Mouse (Mus musculus) CH12.LX (cell line): ENCODE measurements around the gene Ccdc184. TPM values are rescaled to one million over a fixed set of nuclear protein-coding genes. Genes with fewer than 3 reads are reported as not detected.

Source experiments
- DNase-seq: peaks from one replicate; pipeline ENCODE4 v3.0.0-alpha.2; 2013; ENCODE audit errors: extremely low read depth
- H3K27ac ChIP-seq: 2 replicates; pipeline ENCODE4 v1.5.1; 2012; ENCODE audit warnings: low read depth, mild to moderate bottlenecking, control low read depth, moderate library complexity; ENCODE audit not compliant: insufficient read depth
- H3K27me3 ChIP-seq: replicated peaks from 2 replicates; pipeline ENCODE3; 2012; ENCODE audit warnings: inconsistent platforms
- H3K36me3 ChIP-seq, 2 experiments: replicated peaks in 1 of 2; 2 replicates each; pipeline versions ENCODE3 to v1.6.1; 2012; ENCODE audit warnings: inconsistent platforms in 1 of 2, low read length in 1 of 2, mild to moderate bottlenecking in 1 of 2, mixed read lengths in 1 of 2, moderate library complexity in 1 of 2; ENCODE audit not compliant: control insufficient read depth in 1 of 2, insufficient read depth in 1 of 2
- H3K4me1 ChIP-seq, 2 experiments: 2 replicates each; pipeline ENCODE4 v1.6.1; 2012; ENCODE audit warnings: inconsistent platforms in 1 of 2, moderate library complexity in 1 of 2; ENCODE audit not compliant: insufficient read depth in 2 of 2, control insufficient read depth in 1 of 2
- H3K4me2 ChIP-seq: 2 replicates; pipeline ENCODE4 v1.6.1; 2012; ENCODE audit warnings: low read depth, mild to moderate bottlenecking, control low read depth; ENCODE audit not compliant: poor library complexity, insufficient read depth, severe bottlenecking
- H3K4me3 ChIP-seq, 3 experiments: fragments of 150-350 bp in 1 of 3; sonication (generic) in 1 of 3; replicated peaks in 1 of 3; 2 replicates each; pipeline versions ENCODE3 to v1.5.1; 2011 to 2012; ENCODE audit warnings: low read depth in 2 of 3, low read length in 2 of 3, mild to moderate bottlenecking in 2 of 3, moderate library complexity in 2 of 3, control low read depth in 1 of 3, improper control_type of control experiment in 1 of 3, inconsistent platforms in 1 of 3, mixed read lengths in 1 of 3; ENCODE audit not compliant: poor library complexity in 1 of 3
- H3K79me2 ChIP-seq: replicated peaks from 2 replicates; pipeline ENCODE4 v1.6.1; 2012; ENCODE audit warnings: mild to moderate bottlenecking, moderate library complexity; ENCODE audit not compliant: control insufficient read depth, poor library complexity, insufficient read depth, severe bottlenecking; ENCODE audit errors: extremely low read depth
- H3K9ac ChIP-seq: 2 replicates; pipeline ENCODE4 v1.6.1; 2012; ENCODE audit warnings: low read depth, mild to moderate bottlenecking, control low read depth, moderate library complexity; ENCODE audit not compliant: insufficient read depth
- H3K9me3 ChIP-seq: replicated peaks from 2 replicates; pipeline ENCODE3; 2012; ENCODE audit warnings: low read length, inconsistent platforms, mixed read lengths
- CHD1 ChIP-seq: IDR thresholded peaks from 2 replicates; pipeline ENCODE4 v1.6.1; 2012; ENCODE audit warnings: low read depth, low read length, improper control_type of control experiment, inconsistent platforms
- ELF1 ChIP-seq: IDR thresholded peaks from 2 replicates; pipeline ENCODE4 v1.6.1; 2014; ENCODE audit warnings: low read depth, mild to moderate bottlenecking, inconsistent platforms, low read length, improper control_type of control experiment
- IRF4 ChIP-seq: IDR thresholded peaks from 2 replicates; pipeline ENCODE4 v1.6.1; 2014; ENCODE audit warnings: low read depth, mild to moderate bottlenecking, inconsistent platforms, low read length, improper control_type of control experiment
- JUND ChIP-seq: conservative IDR thresholded peaks from 2 replicates; pipeline ENCODE4 v1.6.1; 2011; ENCODE audit warnings: low read depth, low read length, improper control_type of control experiment
- KAT2A ChIP-seq: IDR thresholded peaks from 2 replicates; pipeline ENCODE4 v1.6.1; 2012; ENCODE audit warnings: low read length, improper control_type of control experiment, inconsistent platforms; ENCODE audit not compliant: insufficient replicate concordance
- MAFK ChIP-seq: IDR thresholded peaks from 2 replicates; pipeline ENCODE4 v1.6.1; 2011; ENCODE audit warnings: low read length, improper control_type of control experiment; ENCODE audit not compliant: insufficient replicate concordance
- MAX ChIP-seq: IDR thresholded peaks from 2 replicates; pipeline ENCODE4 v1.6.1; 2011; ENCODE audit warnings: low read length, improper control_type of control experiment
- MEF2A ChIP-seq: IDR thresholded peaks from 2 replicates; pipeline ENCODE4 v1.6.1; 2014; ENCODE audit warnings: low read depth, mild to moderate bottlenecking, inconsistent platforms, low read length, improper control_type of control experiment, borderline replicate concordance
- MXI1 ChIP-seq: IDR thresholded peaks from 2 replicates; pipeline ENCODE4 v1.6.1; 2011; ENCODE audit warnings: mild to moderate bottlenecking, low read depth, low read length, improper control_type of control experiment
- NELFE ChIP-seq: IDR thresholded peaks from 2 replicates; pipeline ENCODE4 v1.6.1; 2011; ENCODE audit warnings: low read depth, low read length, improper control_type of control experiment
- NRF1 ChIP-seq: IDR thresholded peaks from 2 replicates; pipeline ENCODE4 v1.6.1; 2014; ENCODE audit warnings: low read depth, mild to moderate bottlenecking, inconsistent platforms, low read length, improper control_type of control experiment, moderate library complexity
- PAX5 ChIP-seq: IDR thresholded peaks from 2 replicates; pipeline ENCODE4 v1.6.1; 2012; ENCODE audit warnings: low read length, inconsistent platforms, mixed read lengths
- RAD21 ChIP-seq: IDR thresholded peaks from 2 replicates; pipeline ENCODE4 v1.6.1; 2011; ENCODE audit warnings: low read depth, mild to moderate bottlenecking, low read length, improper control_type of control experiment, moderate library complexity
- RCOR1 ChIP-seq: conservative IDR thresholded peaks from 2 replicates; pipeline ENCODE4 v1.6.1; 2012; ENCODE audit warnings: low read depth, mild to moderate bottlenecking, inconsistent platforms, low read length, improper control_type of control experiment
- TBP ChIP-seq: conservative IDR thresholded peaks from 2 replicates; pipeline ENCODE4 v1.6.1; 2011; ENCODE audit warnings: low read depth, low read length, improper control_type of control experiment
- UBTF ChIP-seq: IDR thresholded peaks from 2 replicates; pipeline ENCODE4 v1.6.1; 2012; ENCODE audit warnings: low read depth, mild to moderate bottlenecking, inconsistent platforms, low read length, improper control_type of control experiment, moderate library complexity
- ZKSCAN1 ChIP-seq: IDR thresholded peaks from 2 replicates; pipeline ENCODE4 v1.6.1; 2012; ENCODE audit warnings: low read depth, inconsistent platforms, low read length, improper control_type of control experiment, borderline replicate concordance
- dilution Hi-C: fragments of 300-500 bp; cut with MboI; formaldehyde crosslinking; loops from 2 replicates; pipeline ENCODE4 v1.14.3; 2020; ENCODE audit warnings: low sequenced_read_pairs; ENCODE audit not compliant: extremely low pct_unique_long_range_greater_than_20kb, extremely low pct_ligation_motif_present
- in situ Hi-C: fragments of 300-500 bp; cut with MboI; formaldehyde crosslinking; loops from 3 replicates; pipeline ENCODE4 v1.14.3; 2019; ENCODE audit warnings: low sequenced_read_pairs, low pct_ligation_motif_present, low pct_unique_long_range_greater_than_20kb, mixed read lengths
- polyA plus RNA-seq: library from polyadenylated mRNA; unstranded; fragments of >175 nt; gene quantifications from 2 replicates; pipeline ENCODE4 v1.2.1, GENCODE M21; 2012; ENCODE audit warnings: low read depth; ENCODE audit not compliant: insufficient read length
- total RNA-seq, 2 experiments: library from RNA; depleted of rRNA; stranded (reverse); fragments of 300-350 nt in 1 of 2; fragments of >200 nt in 1 of 2; gene quantifications; 2 replicates each; pipeline ENCODE4 v1.2.3; 2012 to 2014

The Ccdc184 gene
- total and polyA plus RNA-seq, 3 experiments = 0.04 to 0.17 TPM; not detected in 1

DNA sequence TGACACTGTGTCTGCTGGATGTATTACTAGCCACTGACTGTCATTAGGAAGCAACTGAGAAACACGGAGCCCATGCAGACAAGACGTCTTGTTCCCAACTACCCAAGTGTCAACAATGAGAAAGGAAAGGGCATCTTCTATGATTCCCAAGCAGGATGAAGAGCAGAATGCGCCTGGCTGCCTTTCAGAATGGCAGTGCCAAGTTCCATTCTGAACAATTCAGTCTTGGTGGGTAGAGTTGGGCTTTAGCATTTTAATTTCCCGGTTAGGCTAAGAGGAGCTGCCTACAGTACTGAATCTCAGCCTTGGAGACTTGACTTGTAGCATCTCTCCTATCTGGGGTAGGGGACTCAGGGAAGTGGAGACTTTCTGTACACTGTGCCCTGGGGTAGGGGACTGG is 32.9 kb upstream of the Ccdc184 start:
- Histone ChIP-seq H3K4me2 (no peak overlapping the region), H3K4me3 (no peak overlapping the region), H3K27me3 (no peaks in the 10 kb centered on the region), H3K27ac (no peak overlapping the region), H3K9me3 (no peaks in the 10 kb centered on the region), H3K4me1 (no peaks in the 10 kb centered on the region), H3K9ac (no peak overlapping the region), H3K36me3 (peaks cover 54 to 95% of the 10 kb centered on the region in 2 experiments), H3K79me2 (no peaks in the 10 kb centered on the region)
- dilution Hi-C loops (no loop called here), in situ Hi-C loops (no loop called here)
- TF ChIP-seq ZKSCAN1 = no peak
- TF ChIP-seq MEF2A = no peak
- TF ChIP-seq RAD21 = no peak
- TF ChIP-seq MXI1 = no peak
- TF ChIP-seq MAFK = no peak
- no peak for TF ChIP-seq NRF1
- no peak for TF ChIP-seq TBP
- no peak for TF ChIP-seq MAX
- no peak for TF ChIP-seq UBTF
- no peak for TF ChIP-seq CHD1
- no peak for TF ChIP-seq JUND
- TF ChIP-seq ELF1 = no peak
- no peak for TF ChIP-seq RCOR1
- no peak for DNase-seq

DNA sequence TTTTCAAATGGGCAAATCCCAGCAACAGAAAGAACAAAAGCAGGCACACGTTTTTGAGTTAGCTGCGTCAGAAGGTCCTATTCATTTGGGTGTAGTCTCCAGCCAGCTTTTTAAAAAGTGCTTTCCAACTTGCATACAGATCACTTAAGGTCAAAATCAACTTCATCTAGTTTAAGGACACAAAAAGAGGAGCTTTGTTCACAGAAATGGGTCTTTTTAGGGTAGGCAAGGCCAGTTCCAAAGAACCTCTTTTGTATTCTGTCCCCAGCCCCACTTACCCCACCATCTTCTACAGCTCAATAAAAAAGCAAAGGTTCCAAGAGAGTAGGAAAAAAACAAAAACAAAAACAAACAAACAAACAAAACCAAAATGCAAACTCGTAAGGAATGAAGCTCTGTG is 32.3 kb upstream of the Ccdc184 start:
- dilution Hi-C loops (no loop called here), in situ Hi-C loops (no loop called here)
- Histone ChIP-seq H3K4me1 (no peaks in the 10 kb centered on the region; a peak in 1 of 4 replicates), H3K79me2 (no peaks in the 10 kb centered on the region), H3K27me3 (no peaks in the 10 kb centered on the region), H3K27ac (no peak overlapping the region), H3K36me3 (peaks cover 56 to 95% of the 10 kb centered on the region in 2 experiments), H3K9ac (no peak overlapping the region), H3K9me3 (no peaks in the 10 kb centered on the region), H3K4me3 (no peak overlapping the region), H3K4me2 (no peak overlapping the region)
- no peak for TF ChIP-seq MXI1
- no peak for TF ChIP-seq KAT2A
- no peak for TF ChIP-seq MAFK
- TF ChIP-seq IRF4 = no peak
- TF ChIP-seq CHD1 = no peak
- TF ChIP-seq ZKSCAN1 = no peak
- no peak for TF ChIP-seq RCOR1
- TF ChIP-seq ELF1 = no peak
- no peak for TF ChIP-seq TBP
- TF ChIP-seq NELFE = no peak
- no peak for TF ChIP-seq PAX5
- DNase-seq = no peak
